Mouse (Mus musculus) spleen, adult 2 months (tissue): ENCODE data around the gene Cand1. TPM values are rescaled to one million over a fixed set of nuclear protein-coding genes. Genes with fewer than 3 reads are reported as not detected.

Experiments used
- DNase-seq, 2 experiments: peaks; one replicate each; pipeline versions ENCODE4 v3.0.0 to v3.0.0-alpha.2; 2012 to 2021; ENCODE audit warnings: low spot score in 2 of 2, low read depth in 1 of 2
- H3K27ac ChIP-seq: fragments of 200-500 bp; 2 replicates; pipeline ENCODE4 v1.5.1; 2012; ENCODE audit warnings: low read length, inconsistent platforms; ENCODE audit not compliant: insufficient read depth
- H3K27me3 ChIP-seq: fragments of 200-500 bp; 2 replicates; pipeline ENCODE4 v1.6.1; 2012; ENCODE audit warnings: mild to moderate bottlenecking, moderate library complexity, low read length, inconsistent platforms; ENCODE audit not compliant: control insufficient read depth, insufficient read depth
- H3K36me3 ChIP-seq: fragments of 200-500 bp; 2 replicates; pipeline ENCODE4 v1.6.1; 2012; ENCODE audit warnings: mild to moderate bottlenecking, low read length, inconsistent platforms; ENCODE audit not compliant: control insufficient read depth, insufficient read depth
- H3K4me1 ChIP-seq: fragments of 200-500 bp; 2 replicates; pipeline ENCODE4 v1.6.1; 2011; ENCODE audit warnings: inconsistent platforms; ENCODE audit not compliant: control insufficient read depth, insufficient read depth, insufficient read length
- H3K4me3 ChIP-seq: fragments of 200-500 bp; 2 replicates; pipeline ENCODE4 v1.5.1; 2011; ENCODE audit warnings: mild to moderate bottlenecking, inconsistent platforms; ENCODE audit not compliant: insufficient read depth, insufficient read length; ENCODE audit errors: extremely low read depth
- CTCF ChIP-seq: fragments of 200-500 bp; IDR thresholded peaks from 2 replicates; pipeline ENCODE4 v1.5.1; 2011; ENCODE audit warnings: mild to moderate bottlenecking, inconsistent platforms; ENCODE audit not compliant: insufficient read depth, insufficient read length, insufficient replicate concordance; ENCODE audit errors: extremely low read depth
- POLR2A ChIP-seq: fragments of 200-500 bp; IDR thresholded peaks from 2 replicates; pipeline ENCODE4 v1.6.1; 2011; ENCODE audit warnings: low read depth, low read length, inconsistent platforms
- WGBS: fragments of 180-500 bp; shearing (Covaris S2); methylation state at CpG from one replicate; pipeline ENCODE4 v1.1.7; 2018; 5-methylcytosine and 5-hydroxymethylcytosine counted together
- polyA plus RNA-seq: library from polyadenylated mRNA; depleted of rRNA; stranded (reverse); fragments of >200 nt; gene quantifications from 2 replicates; pipeline ENCODE4 v1.2.3, GENCODE M21; 2012; rRNA removed

Gene Cand1
- polyA plus RNA-seq, 1 experiment, result 18.5 TPM

DNA sequence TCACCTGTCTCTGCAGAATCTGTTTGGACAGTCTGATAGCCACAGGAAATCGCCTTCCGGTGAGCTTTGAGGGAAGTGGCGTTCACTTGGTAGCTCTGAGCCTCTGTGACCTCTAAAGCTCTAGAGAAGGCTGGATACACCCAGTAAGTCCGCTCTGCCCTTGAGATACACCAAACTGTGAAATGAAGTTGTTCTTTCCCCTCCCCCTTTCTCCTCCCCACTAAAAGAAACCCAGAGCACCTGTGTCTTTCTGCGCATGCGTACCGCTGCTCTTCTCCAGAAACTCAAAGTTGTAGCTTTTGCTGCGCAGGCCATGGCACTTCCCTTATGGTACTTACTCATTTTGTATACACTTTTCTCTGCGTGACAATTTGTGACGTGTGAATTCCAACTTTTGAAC lies 74.8 kb downstream of the Cand1 start:
- 86% methylated on average over 10 of the region's 10 CpGs for WGBS

DNA sequence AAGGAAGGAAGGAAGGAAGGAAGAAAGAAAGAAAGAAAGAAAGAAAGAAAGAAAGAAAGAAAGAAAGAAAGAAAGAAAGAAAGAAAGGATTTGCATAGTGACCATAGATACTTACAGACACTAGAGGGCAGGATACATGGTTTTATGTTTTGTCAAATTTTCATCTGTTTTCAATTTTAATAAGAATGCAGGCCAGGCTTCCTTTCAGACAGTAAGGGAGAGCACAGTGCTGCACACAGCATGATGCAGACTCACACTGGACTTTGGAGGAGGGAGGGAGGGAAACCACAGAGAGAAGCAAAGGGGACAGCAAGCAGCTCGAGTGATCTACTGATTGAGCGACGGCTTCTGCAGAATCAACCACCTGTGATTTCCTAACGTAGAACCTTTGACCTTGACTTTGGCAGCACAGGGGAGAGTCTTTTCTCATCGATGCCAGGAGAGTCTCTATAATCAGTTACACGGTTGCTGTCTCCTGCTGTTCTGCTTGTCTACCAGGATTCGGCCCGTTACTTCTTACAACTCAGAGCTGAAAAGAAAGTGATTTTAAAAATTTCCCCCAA lies 78.0 kb downstream of the Cand1 start:
- Histone ChIP-seq H3K4me3 (no peak overlapping the region), H3K4me1 (no peaks in the 10 kb centered on the region), H3K27me3 (no peaks in the 10 kb centered on the region), H3K27ac (no peak overlapping the region), H3K36me3 (no peaks in the 10 kb centered on the region)
- TF ChIP-seq CTCF, result no peak
- TF ChIP-seq POLR2A, result no peak
- WGBS, result 84% methylated on average over 8 of the region's 8 CpGs
- no peak for DNase-seq

More for the DNA sequence above, 74.8 kb downstream of the Cand1 start:
- no peak overlapping the region for H3K4me3 ChIP-seq
- no peaks in the 10 kb centered on the region for H3K27me3 ChIP-seq
- H3K4me1 ChIP-seq, result no peaks in the 10 kb centered on the region
- DNase-seq, result no peak
- TF ChIP-seq CTCF, result no peak
- H3K27ac ChIP-seq, result no peak overlapping the region
- H3K36me3 ChIP-seq, result no peaks in the 10 kb centered on the region

- Histone ChIP-seq H3K4me1 (no peaks in the 10 kb centered on the region), H3K4me3 (no peak overlapping the region), H3K36me3 (no peaks in the 10 kb centered on the region), H3K27ac (no peak overlapping the region), H3K27me3 (no peaks in the 10 kb centered on the region)
- no peak for TF ChIP-seq CTCF
- TF ChIP-seq POLR2A, result no peak
- no peak for DNase-seq
- WGBS, result 88% methylated on average over 6 of the region's 6 CpGs
Measured at GRCm38 (mm10) chr10:119160161-119160560, 79.7 kb downstream of the Cand1 start.

- TF ChIP-seq CTCF (no peak), POLR2A (no peak)
- 89% methylated on average over 4 of the region's 4 CpGs for WGBS
- no peak for DNase-seq
- H3K27me3 ChIP-seq, result no peaks in the 10 kb centered on the region
- no peak overlapping the region for H3K4me3 ChIP-seq
- H3K36me3 ChIP-seq, result no peaks in the 10 kb centered on the region
- H3K27ac ChIP-seq, result no peak overlapping the region
- no peaks in the 10 kb centered on the region for H3K4me1 ChIP-seq
Measured at GRCm38 (mm10) chr10:119149261-119149660, 90.6 kb downstream of the Cand1 start.

Other genes starting within 250 kb of the Cand1 start
- gene Grip1, start 213.8 kb upstream of the Cand1 start, polyA plus RNA-seq, result 0.02 TPM in 1 of 2 replicates, not detected in the other